Mouse (Mus musculus): ENCODE results near the gene Col6a4.

GRCm38 (mm10) chr9:106073956-106074355, 22.6 kb downstream of the Col6a4 start:
- no peak for TF ChIP-seq POLR2A (IDR thresholded peaks at IDR 0.05; ENCODE audit: insufficient read depth, low read length)
- TF ChIP-seq CTCF (IDR thresholded peaks at IDR 0.05; ENCODE audit: low read depth, low read length) = no peak
- TF ChIP-seq EP300 (IDR thresholded peaks at IDR 0.05; ENCODE audit: insufficient read depth, low read depth, low read length) = no peak

All from ES-Bruce4 (cell line).